Mouse (Mus musculus): ENCODE results near the gene Arfgef2. TPM values are rescaled to one million over a fixed set of nuclear protein-coding genes. Genes with fewer than 3 reads are reported as not detected.

The Arfgef2 gene
- 4.7 and 5.5 TPM in 2 replicates for polyA plus RNA-seq (2016; fragmentation: Nextera tagmentation; extraction: Ambion mirVana)

DNA sequence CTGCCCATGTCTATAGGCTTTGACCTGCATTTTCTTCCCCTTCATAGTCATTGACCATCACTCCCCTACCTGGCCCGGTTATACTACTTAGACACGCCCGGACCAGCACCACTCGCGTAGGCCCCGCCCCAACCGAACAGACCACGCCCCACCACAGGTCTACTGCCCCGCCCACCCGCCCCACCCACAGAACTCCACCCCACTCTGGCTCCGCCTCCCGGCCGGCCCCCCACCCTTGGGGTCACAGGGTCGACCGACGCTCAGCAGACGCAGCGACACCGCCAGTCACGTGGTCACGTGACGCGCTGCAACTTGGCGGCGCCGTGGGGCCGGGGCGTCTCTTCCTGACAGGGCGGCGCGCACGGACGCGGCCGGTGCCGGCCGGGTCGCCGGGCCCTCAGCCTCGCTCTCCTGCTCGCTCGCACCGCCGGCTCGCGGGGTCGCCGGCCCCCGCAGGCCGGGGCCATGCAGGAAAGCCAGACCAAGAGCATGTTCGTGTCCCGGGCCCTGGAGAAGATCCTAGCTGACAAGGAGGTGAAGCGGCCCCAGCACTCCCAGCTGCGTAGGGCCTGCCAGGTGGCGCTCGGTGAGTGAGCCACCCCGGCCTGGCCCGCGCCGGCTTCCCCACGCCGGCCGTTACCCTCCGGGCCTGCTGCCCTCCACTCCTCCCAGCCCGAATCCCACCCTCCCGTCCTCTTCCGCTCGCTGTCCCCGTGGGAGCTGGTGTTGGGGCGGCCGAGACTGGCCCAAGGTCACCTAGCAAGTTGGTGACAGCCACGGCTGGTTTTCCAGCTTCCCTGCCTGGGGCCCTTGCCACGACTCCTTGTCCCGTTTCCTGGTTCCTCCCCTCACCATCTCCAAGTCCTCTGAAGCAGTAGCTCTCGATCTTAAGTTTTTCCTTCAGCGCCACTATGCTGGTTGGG is at the start of gene Arfgef2:
Gene Arfgef2, plus strand, starts transcription at position 339 of the 923 bp plus-strand sequence.
- H3K27me3 ChIP-seq (replicated peaks; ENCODE audit: low read depth, poor library complexity, severe bottlenecking) = no peaks in the 10 kb centered on the region
- H3K9me3 ChIP-seq = no peaks in the 10 kb centered on the region
- WGBS = under 1% methylated on average over 76 of the region's 76 CpGs
- H3K27ac ChIP-seq (replicated peaks) = peak within 1 kb of the TSS; percentile 86
- H3K4me3 ChIP-seq = peak within 1 kb of the TSS; percentile 92
- peaks cover 18% of the 10 kb centered on the region for H3K4me1 ChIP-seq
- H3K36me3 ChIP-seq (replicated peaks) = no peaks in the 10 kb centered on the region
- DNase-seq (ENCODE audit: low spot score) = peak; percentile 93

DNA sequence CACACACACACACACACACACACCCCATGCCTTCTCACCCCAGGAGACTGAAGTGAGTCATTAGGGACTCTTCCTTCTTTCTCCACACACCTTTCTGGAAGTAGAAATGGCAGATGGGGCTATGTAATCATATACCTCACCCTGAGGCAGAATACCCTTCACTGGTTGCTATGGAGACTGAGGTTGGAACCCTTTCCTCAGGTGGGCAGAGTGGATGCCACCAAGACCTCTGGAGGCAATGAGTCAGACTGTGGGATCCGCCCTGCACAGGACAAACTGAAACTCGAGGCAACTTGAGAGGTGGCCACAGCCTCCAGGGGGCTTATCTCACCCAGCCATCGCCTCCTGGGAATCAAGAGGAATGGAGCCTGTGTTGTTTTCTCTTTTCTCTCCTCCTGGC is 47.4 kb upstream of the Arfgef2 start:
- 34% methylated on average over 3 of the region's 3 CpGs for WGBS

DNA sequence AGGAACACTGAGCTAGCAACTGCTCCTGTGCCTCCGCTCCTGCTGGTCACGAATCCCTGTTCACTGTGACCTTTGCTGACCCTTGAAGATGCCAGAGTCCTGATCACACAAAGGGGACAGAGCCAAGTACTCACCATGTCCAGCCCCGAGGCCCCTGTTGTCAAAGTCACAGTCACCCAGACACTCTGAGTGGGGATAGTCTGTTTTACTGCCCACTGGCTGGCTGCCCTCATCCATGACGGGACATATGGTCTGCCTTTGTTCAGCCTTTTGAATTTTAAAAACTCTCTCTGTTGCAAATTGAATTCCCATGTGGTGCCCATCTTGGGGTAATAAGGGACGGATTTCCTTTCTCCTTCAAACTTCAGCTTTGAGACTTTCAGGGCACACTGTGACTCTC is 41.3 kb upstream of the Arfgef2 start:
- peaks cover 19% of the 10 kb centered on the region for H3K4me1 ChIP-seq

More for the DNA sequence above, 47.4 kb upstream of the Arfgef2 start:
- no peak overlapping the region for H3K4me3 ChIP-seq
- no peak for DNase-seq (ENCODE audit: low spot score)
- H3K9me3 ChIP-seq = no peaks in the 10 kb centered on the region
- H3K27ac ChIP-seq (replicated peaks) = no peak overlapping the region; the same call in 1 of the 2 replicates
- H3K27me3 ChIP-seq (replicated peaks; ENCODE audit: low read depth, poor library complexity, severe bottlenecking) = no peaks in the 10 kb centered on the region; the same call in 1 of the 2 replicates
- H3K4me1 ChIP-seq = peaks cover 27% of the 10 kb centered on the region
- no peaks in the 10 kb centered on the region for H3K36me3 ChIP-seq (replicated peaks)

DNA sequence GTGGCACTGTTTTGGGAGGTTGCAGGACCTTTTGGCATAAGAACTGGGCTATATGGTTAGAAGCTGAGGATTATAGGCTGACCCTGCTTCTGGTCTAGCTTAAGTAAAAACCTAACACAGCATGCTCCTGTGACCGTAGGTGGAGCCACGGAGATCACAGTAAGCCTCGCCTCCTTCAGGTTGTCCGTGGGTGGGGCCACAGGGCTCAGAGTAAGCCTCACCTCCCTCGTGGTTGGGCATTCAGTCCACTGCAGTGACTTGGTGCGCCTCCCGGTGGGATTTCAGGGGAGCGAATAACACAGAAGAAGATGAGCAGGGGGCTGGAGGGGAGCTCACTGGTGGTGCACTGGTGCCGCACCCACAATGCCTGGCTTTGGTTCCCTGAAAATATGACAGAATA is 37.8 kb upstream of the Arfgef2 start:
- Histone ChIP-seq H3K4me1 (peaks cover 21% of the 10 kb centered on the region), H3K9me3 (no peaks in the 10 kb centered on the region), H3K27me3 (replicated peaks; ENCODE audit: low read depth, poor library complexity, severe bottlenecking) (no peaks in the 10 kb centered on the region), H3K4me3 (no peak overlapping the region), H3K36me3 (replicated peaks) (no peaks in the 10 kb centered on the region), H3K27ac (replicated peaks) (no peak overlapping the region)
- no peak for DNase-seq (ENCODE audit: low spot score)
- WGBS = 68% methylated on average over 9 of the region's 9 CpGs

More for the DNA sequence above, 41.3 kb upstream of the Arfgef2 start:
- Histone ChIP-seq H3K4me3 (no peak overlapping the region), H3K27ac (replicated peaks) (peak overlapping the region; percentile 80), H3K27me3 (replicated peaks; ENCODE audit: low read depth, poor library complexity, severe bottlenecking) (no peaks in the 10 kb centered on the region), H3K9me3 (no peaks in the 10 kb centered on the region), H3K36me3 (replicated peaks) (no peaks in the 10 kb centered on the region)
- DNase-seq (ENCODE audit: low spot score) = peak; percentile 49
- WGBS = 23% methylated on average over 5 of the region's 5 CpGs

DNA sequence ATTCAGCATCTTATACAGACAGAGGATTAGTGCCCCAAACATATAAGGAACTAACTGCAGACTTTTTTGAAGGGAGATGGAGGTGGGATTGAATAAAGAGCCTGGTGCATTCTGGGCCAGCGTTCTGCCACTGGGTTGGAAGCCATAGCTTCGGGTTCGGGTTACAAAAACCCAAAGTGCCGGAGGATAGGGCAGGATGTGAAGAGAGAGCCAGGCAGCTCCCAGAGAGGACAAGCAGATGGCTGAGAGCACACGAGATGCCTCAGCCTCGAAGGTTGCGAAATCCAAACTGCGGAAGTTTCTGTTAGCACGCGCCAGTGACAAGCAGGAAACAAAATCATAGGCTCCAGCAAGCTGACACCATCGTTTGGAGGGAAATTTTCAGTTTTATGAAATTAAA is 34.0 kb upstream of the Arfgef2 start:
- Histone ChIP-seq H3K27me3 (replicated peaks; ENCODE audit: low read depth, poor library complexity, severe bottlenecking) (no peaks in the 10 kb centered on the region), H3K36me3 (replicated peaks) (no peaks in the 10 kb centered on the region), H3K9me3 (no peaks in the 10 kb centered on the region), H3K27ac (replicated peaks) (no peak overlapping the region), H3K4me3 (no peak overlapping the region), H3K4me1 (peaks cover 13% of the 10 kb centered on the region; the same call in 1 of the 2 replicates)
- WGBS = 64% methylated on average over 11 of the region's 11 CpGs
- no peak for DNase-seq (ENCODE audit: low spot score)

DNA sequence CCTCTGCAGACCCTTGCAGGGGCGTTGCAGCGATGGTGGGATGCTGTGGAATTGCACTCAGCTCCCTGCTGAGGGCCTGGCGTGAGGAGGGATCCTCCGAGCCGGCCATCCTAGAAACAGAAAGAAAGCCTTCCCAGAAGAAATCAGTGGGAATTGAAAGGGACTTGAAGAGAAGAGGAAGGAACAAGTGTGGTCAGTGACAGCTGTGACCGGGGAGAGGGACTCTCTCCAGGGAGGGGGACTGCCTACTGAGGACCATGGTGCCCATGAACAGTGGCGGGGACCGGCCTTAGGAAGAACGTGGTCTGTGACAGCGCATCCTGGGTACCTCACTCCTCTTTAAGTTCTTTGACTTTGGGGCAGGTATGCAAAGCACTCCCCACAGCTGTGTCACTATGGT is 31.8 kb upstream of the Arfgef2 start:
- Histone ChIP-seq H3K27ac (replicated peaks) (0 out of 2 replicates have a peak overlapping the region, but pooled peaks have one; percentile 48), H3K4me1 (peaks cover 18% of the 10 kb centered on the region), H3K36me3 (replicated peaks) (no peaks in the 10 kb centered on the region), H3K9me3 (no peaks in the 10 kb centered on the region), H3K4me3 (no peak overlapping the region), H3K27me3 (replicated peaks; ENCODE audit: low read depth, poor library complexity, severe bottlenecking) (no peaks in the 10 kb centered on the region)
- no peak for DNase-seq (ENCODE audit: low spot score)
- 81% methylated on average over 10 of the region's 10 CpGs for WGBS

DNA sequence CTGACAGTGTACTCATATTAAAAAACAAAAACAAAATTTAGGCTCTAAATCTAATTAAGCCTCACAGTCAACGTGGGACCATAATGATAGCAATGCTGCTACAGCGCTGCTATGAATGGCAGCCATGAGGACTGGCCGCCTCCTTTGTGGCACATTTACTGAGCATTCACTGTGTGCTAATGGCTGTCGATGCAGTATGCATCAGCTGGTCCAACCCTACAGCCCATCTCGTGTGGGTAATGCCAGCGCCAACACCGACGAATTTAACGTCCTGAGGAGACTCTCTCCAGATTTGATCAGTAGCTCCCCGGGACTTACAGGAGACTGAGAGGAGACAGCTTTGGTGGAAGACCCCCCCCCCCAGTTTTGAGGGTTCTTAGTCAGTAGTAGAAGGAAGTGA is 31.1 kb upstream of the Arfgef2 start:
- Histone ChIP-seq H3K4me3 (no peak overlapping the region), H3K9me3 (no peaks in the 10 kb centered on the region), H3K27me3 (replicated peaks; ENCODE audit: low read depth, poor library complexity, severe bottlenecking) (no peaks in the 10 kb centered on the region), H3K4me1 (peaks cover 18% of the 10 kb centered on the region), H3K36me3 (replicated peaks) (no peaks in the 10 kb centered on the region), H3K27ac (replicated peaks) (no peak overlapping the region)
- DNase-seq (ENCODE audit: low spot score) = no peak
- 90% methylated on average over 10 of the region's 10 CpGs for WGBS

DNA sequence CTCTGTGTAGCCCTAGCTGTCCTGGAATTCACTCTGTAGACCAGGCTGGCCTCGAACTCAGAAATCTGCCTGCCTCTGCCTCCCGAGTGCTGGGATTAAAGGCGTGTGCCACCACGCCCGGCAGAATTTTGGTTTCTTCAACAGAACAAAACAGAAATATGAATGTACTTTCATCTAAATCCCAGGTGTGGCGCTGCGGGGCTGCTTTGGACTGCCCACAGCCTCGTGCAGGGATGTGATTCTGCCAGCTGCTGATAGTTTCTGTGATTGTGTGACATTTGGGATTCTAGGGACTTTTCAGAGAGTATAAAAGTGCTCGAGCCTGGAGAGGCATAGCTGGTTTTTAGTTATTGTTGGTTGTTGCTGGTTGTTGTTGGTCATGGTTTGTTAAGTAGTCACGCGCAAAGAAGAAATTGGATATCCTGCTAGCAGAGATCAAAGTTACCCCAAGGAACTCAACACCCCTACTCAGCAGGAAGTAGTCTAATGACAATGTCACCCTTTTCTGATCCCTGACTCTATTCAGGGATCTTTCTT is 30.0 kb upstream of the Arfgef2 start:
- H3K27ac ChIP-seq (replicated peaks) = no peak overlapping the region; the same call in 1 of the 2 replicates
- DNase-seq (ENCODE audit: low spot score) = no peak
- peaks cover 24% of the 10 kb centered on the region for H3K4me1 ChIP-seq
- 0 out of 2 replicates have a peak, but pooled peaks cover under 1% of the 10 kb centered on the region for H3K27me3 ChIP-seq (replicated peaks; ENCODE audit: low read depth, poor library complexity, severe bottlenecking)
- H3K4me3 ChIP-seq = no peak overlapping the region
- WGBS = 63% methylated on average over 11 of the region's 11 CpGs
- H3K36me3 ChIP-seq (replicated peaks) = no peaks in the 10 kb centered on the region
- no peaks in the 10 kb centered on the region for H3K9me3 ChIP-seq

DNA sequence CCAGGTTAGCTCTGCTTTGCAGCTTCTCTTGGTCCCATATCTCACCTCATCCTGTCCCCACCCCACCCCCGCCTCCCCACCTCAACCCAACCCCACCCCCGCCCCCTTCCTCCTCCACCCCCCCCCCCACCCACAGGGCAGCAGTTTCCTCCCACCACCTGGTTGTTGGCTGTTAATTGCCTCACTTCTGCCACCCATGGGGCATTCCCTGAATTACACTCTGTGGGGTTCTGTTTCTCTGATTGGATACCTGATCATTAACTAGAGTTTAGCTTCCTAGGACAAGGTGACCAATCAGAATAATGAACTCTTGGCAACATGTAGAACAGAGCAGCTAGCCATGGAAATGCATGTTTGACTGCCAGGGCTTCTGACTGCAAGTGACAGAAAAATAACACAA is 29.1 kb upstream of the Arfgef2 start:
- H3K27ac ChIP-seq (replicated peaks) = no peak overlapping the region
- H3K36me3 ChIP-seq (replicated peaks) = no peaks in the 10 kb centered on the region
- H3K9me3 ChIP-seq = no peaks in the 10 kb centered on the region
- DNase-seq (ENCODE audit: low spot score) = peak; percentile 49
- WGBS = 29% methylated on average over 2 of the region's 2 CpGs
- peaks cover 29% of the 10 kb centered on the region for H3K4me1 ChIP-seq
- H3K4me3 ChIP-seq = no peak overlapping the region
- peaks cover 6% of the 10 kb centered on the region; the same call in 1 of the 2 replicates for H3K27me3 ChIP-seq (replicated peaks; ENCODE audit: low read depth, poor library complexity, severe bottlenecking)

DNA sequence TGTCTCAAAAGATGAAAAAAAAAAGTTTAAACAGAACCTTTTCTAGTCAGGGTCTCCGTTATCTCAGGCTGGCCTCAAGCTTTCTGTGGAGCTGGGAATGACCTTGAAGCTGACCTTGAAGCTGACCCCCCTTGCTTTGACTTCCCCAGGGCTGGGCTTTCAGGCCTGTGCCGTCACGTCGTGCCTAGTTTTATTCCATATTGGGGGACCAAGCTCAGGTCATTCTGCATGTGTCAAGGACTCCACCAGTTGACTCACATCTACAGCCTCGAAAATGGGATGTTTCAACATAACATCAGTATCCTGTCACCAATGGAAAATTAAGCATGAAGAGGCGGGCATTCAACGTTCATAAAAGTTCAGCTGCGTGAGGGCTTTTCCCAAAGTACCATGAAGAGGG is 25.4 kb upstream of the Arfgef2 start:
- WGBS = 65% methylated on average over 8 of the region's 8 CpGs
- peaks cover 31% of the 10 kb centered on the region for H3K4me1 ChIP-seq
- DNase-seq (ENCODE audit: low spot score) = no peak
- no peaks in the 10 kb centered on the region for H3K36me3 ChIP-seq (replicated peaks)
- H3K4me3 ChIP-seq = no peak overlapping the region
- peak overlapping the region; percentile 0; the same call in 1 of the 2 replicates for H3K27ac ChIP-seq (replicated peaks)
- peaks cover 12% of the 10 kb centered on the region for H3K27me3 ChIP-seq (replicated peaks; ENCODE audit: low read depth, poor library complexity, severe bottlenecking)
- no peaks in the 10 kb centered on the region for H3K9me3 ChIP-seq

DNA sequence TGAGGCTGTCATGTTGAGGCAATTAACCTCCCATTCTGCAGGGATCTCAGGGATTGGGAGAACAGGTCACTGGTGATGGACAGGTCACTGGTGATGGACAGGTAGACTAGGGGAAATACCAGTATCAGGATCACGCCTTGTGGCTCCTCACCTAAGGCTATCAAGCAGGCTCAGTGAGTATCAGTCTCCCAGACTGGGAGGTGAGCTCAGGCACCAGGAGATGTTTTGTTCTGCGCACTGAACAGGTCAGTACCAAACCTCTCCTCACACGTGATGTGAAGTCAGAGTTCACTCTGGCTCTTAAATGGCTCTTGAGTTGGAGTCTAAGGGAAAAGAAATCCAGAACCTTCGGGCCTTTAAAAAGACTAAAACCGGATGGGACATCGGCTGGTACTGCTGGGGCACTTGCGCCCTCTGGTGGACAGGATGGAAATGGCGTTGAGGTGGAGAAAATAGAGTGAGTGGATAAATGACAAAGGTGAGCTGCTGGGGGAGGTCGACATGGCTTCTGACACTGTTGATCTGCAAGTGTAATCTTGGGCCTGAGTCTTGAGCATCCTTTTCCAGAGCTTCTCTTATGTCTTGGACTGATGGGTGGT is 24.3 kb upstream of the Arfgef2 start:
- peak overlapping the region; percentile 0; the same call in 1 of the 2 replicates for H3K27ac ChIP-seq (replicated peaks)
- WGBS = 14% methylated on average over 9 of the region's 9 CpGs

DNA sequence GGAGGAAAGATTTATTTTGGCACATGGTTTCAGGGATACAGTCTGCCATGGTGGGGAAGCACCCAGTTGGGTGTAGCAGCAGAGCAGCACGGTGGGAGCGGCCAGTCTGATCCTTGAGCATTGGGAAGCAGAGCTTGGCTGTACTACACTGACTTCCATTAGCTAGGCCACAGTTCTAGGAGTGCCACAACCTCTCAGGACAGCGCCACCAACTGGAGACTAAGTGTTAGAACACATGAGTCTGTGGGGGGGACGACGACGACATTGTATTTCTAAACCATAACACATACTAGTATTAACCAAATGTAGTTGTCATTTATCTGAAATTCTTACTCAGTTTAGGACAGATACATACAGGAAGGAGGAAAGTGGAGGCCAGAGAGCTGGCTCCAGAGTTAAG is 21.0 kb upstream of the Arfgef2 start:
- H3K27me3 ChIP-seq (replicated peaks; ENCODE audit: low read depth, poor library complexity, severe bottlenecking) = peaks cover 23% of the 10 kb centered on the region
- no peak overlapping the region for H3K27ac ChIP-seq (replicated peaks)
- no peak for DNase-seq (ENCODE audit: low spot score)
- no peaks in the 10 kb centered on the region for H3K36me3 ChIP-seq (replicated peaks)
- peaks cover 40% of the 10 kb centered on the region for H3K4me1 ChIP-seq
- H3K4me3 ChIP-seq = no peak overlapping the region
- H3K9me3 ChIP-seq = no peaks in the 10 kb centered on the region
- 81% methylated on average over 6 of the region's 6 CpGs for WGBS

More for the DNA sequence above, 24.3 kb upstream of the Arfgef2 start:
- peaks cover 23% of the 10 kb centered on the region for H3K27me3 ChIP-seq (replicated peaks; ENCODE audit: low read depth, poor library complexity, severe bottlenecking)
- H3K4me1 ChIP-seq = peaks cover 34% of the 10 kb centered on the region
- H3K9me3 ChIP-seq = no peaks in the 10 kb centered on the region
- H3K36me3 ChIP-seq (replicated peaks) = no peaks in the 10 kb centered on the region
- no peak overlapping the region for H3K4me3 ChIP-seq
- DNase-seq (ENCODE audit: low spot score) = peak; percentile 84

Measured in embryonic facial prominence, embryonic 10.5 days (tissue).